Mouse (Mus musculus): ENCODE data around the gene Gm5089. TPM values are rescaled to one million over a fixed set of nuclear protein-coding genes. Genes with fewer than 3 reads are reported as not detected.
A peak's percentile ranks its signal among the peaks of the same experiment; 100 is the strongest.

Gene Gm5089
- total and polyA plus RNA-seq, 3 experiments: not detected

GRCm38 (mm10) chr14:122485635-122486181 is 34.8 kb upstream of the Gm5089 start:
- Histone ChIP-seq H3K4me1 (ENCODE audit: control insufficient read depth in 1 of 2, insufficient read depth in 2 of 2, low read length in 2 of 2) (no peaks in the 10 kb centered on the region), H3K79me2 (ENCODE audit: control insufficient read depth, insufficient read depth, low read length, poor library complexity) (no peaks in the 10 kb centered on the region), H3K9ac (ENCODE audit: control insufficient read depth, low read depth, low read length, poor library complexity, severe bottlenecking) (no peak overlapping the region), H3K27ac (ENCODE audit: control insufficient read depth, low read depth, low read length) (no peak overlapping the region), H3K27me3 (ENCODE audit: control insufficient read depth in 1 of 2, insufficient read depth in 2 of 2, low read length in 2 of 2) (no peaks in the 10 kb centered on the region), H3K9me3 (replicated peaks; ENCODE audit: insufficient read depth, low read length) (no peaks in the 10 kb centered on the region), H3K4me3 (ENCODE audit: control insufficient read depth in 1 of 2, insufficient read depth in 1 of 2, low read depth in 2 of 2, low read length in 2 of 2) (no peak overlapping the region), H3K36me3 (ENCODE audit: control insufficient read depth in 1 of 2, insufficient read depth in 2 of 2, low read length in 2 of 2) (no peaks in the 10 kb centered on the region)
- no peak for TF ChIP-seq MAFK (IDR thresholded peaks at IDR 0.05; ENCODE audit: borderline replicate concordance, low read depth, low read length)
- no peak for TF ChIP-seq ZKSCAN1 (IDR thresholded peaks at IDR 0.05; ENCODE audit: low read depth, low read length)
- no peak for TF ChIP-seq ZNF384 (IDR thresholded peaks at IDR 0.05; ENCODE audit: low read depth, low read length)
- TF ChIP-seq SMC3 (IDR thresholded peaks at IDR 0.05; ENCODE audit: low read depth, low read length): no peak
- TF ChIP-seq TCF12 (IDR thresholded peaks at IDR 0.05; ENCODE audit: low read depth, low read length): no peak
- no peak for TF ChIP-seq MAX (IDR thresholded peaks at IDR 0.05; ENCODE audit: low read length)
- no peak for TF ChIP-seq MAZ (IDR thresholded peaks at IDR 0.05; ENCODE audit: low read depth, low read length)
- peak; percentile 12 for DNase-seq (ENCODE audit: low read depth, low spot score)

- TF ChIP-seq E2F4 (IDR thresholded peaks at IDR 0.05; ENCODE audit: borderline replicate concordance, low read depth, low read length) (no peak), KAT2A (conservative IDR thresholded peaks at IDR 0.05; ENCODE audit: low read depth, low read length) (no peak), ETS1 (IDR thresholded peaks at IDR 0.05; ENCODE audit: low read depth, low read length) (no peak), BHLHE40 (IDR thresholded peaks at IDR 0.05; ENCODE audit: borderline replicate concordance, low read depth, low read length) (no peak), CHD2 (IDR thresholded peaks at IDR 0.05; ENCODE audit: low read length) (no peak), MAZ (IDR thresholded peaks at IDR 0.05; ENCODE audit: low read depth, low read length) (no peak), UBTF (IDR thresholded peaks at IDR 0.05; ENCODE audit: borderline replicate concordance, insufficient read depth, low read depth, low read length) (no peak), HCFC1 (IDR thresholded peaks at IDR 0.05; ENCODE audit: low read depth, low read length) (no peak), MAX (IDR thresholded peaks at IDR 0.05; ENCODE audit: low read length) (no peak), GABPA (IDR thresholded peaks at IDR 0.05; ENCODE audit: low read depth, low read length) (no peak), NELFE (IDR thresholded peaks at IDR 0.05; ENCODE audit: low read depth, low read length) (no peak), TAL1 (IDR thresholded peaks at IDR 0.05; ENCODE audit: low read length) (no peak), POLR2AphosphoS5 (IDR thresholded peaks at IDR 0.05; ENCODE audit: borderline replicate concordance, low read depth, low read length) (no peak)
- Histone ChIP-seq H3K4me1 (ENCODE audit: control insufficient read depth in 1 of 2, insufficient read depth in 2 of 2, low read length in 2 of 2) (no peaks in the 10 kb centered on the region), H3K36me3 (ENCODE audit: control insufficient read depth in 1 of 2, insufficient read depth in 2 of 2, low read length in 2 of 2) (no peaks in the 10 kb centered on the region), H3K27ac (ENCODE audit: control insufficient read depth, low read depth, low read length) (no peak overlapping the region), H3K9me3 (replicated peaks; ENCODE audit: insufficient read depth, low read length) (no peaks in the 10 kb centered on the region), H3K9ac (ENCODE audit: control insufficient read depth, low read depth, low read length, poor library complexity, severe bottlenecking) (no peak overlapping the region), H3K27me3 (ENCODE audit: control insufficient read depth in 1 of 2, insufficient read depth in 2 of 2, low read length in 2 of 2) (no peaks in the 10 kb centered on the region), H3K4me3 (ENCODE audit: control insufficient read depth in 1 of 2, insufficient read depth in 1 of 2, low read depth in 2 of 2, low read length in 2 of 2) (no peak overlapping the region), H3K79me2 (ENCODE audit: control insufficient read depth, insufficient read depth, low read length, poor library complexity) (no peaks in the 10 kb centered on the region)
- DNase-seq (ENCODE audit: low read depth, low spot score): no peak
Observed at GRCm38 (mm10) chr14:122484844-122485551, 34.1 kb upstream of the Gm5089 start.
